Mouse (Mus musculus) thymus, postnatal 0 days (tissue): Measurements from ENCODE around the gene Rsph3a. TPM values are rescaled to one million over a fixed set of nuclear protein-coding genes. Genes with fewer than 3 reads are reported as not detected.
A peak's percentile ranks its signal among the peaks of the same experiment; 100 is the strongest.

ENCODE experiments used
- DNase-seq: peaks from one replicate; pipeline ENCODE4 v3.0.0-alpha.2; 2015; ENCODE audit warnings: low spot score
- polyA plus RNA-seq: library from polyadenylated mRNA; unstranded; fragments of >200 nt; fragmentation: Nextera tagmentation; extraction: Ambion mirVana; gene quantifications from 2 replicates; pipeline ENCODE4 v1.2.1, GENCODE M21; 2015

Gene Rsph3a
- polyA plus RNA-seq = 26.9 and 29.1 TPM in 2 replicates

GRCm38 (mm10) chr17:7945117-7946052, at the start of gene Rsph3a:
Gene Rsph3a (plus strand): TSS chr17:7945614.
- peak; percentile 62 for DNase-seq

- DNase-seq = no peak
Observed at GRCm38 (mm10) chr17:7896047-7896635, 49.3 kb upstream of the Rsph3a start.

- DNase-seq = no peak
Observed at GRCm38 (mm10) chr17:7897120-7897519, 48.3 kb upstream of the Rsph3a start.

- DNase-seq = no peak
Observed at GRCm38 (mm10) chr17:7897756-7898155, 47.7 kb upstream of the Rsph3a start.

GRCm38 (mm10) chr17:7899233-7899632, 46.2 kb upstream of the Rsph3a start:
- DNase-seq = no peak

DNA sequence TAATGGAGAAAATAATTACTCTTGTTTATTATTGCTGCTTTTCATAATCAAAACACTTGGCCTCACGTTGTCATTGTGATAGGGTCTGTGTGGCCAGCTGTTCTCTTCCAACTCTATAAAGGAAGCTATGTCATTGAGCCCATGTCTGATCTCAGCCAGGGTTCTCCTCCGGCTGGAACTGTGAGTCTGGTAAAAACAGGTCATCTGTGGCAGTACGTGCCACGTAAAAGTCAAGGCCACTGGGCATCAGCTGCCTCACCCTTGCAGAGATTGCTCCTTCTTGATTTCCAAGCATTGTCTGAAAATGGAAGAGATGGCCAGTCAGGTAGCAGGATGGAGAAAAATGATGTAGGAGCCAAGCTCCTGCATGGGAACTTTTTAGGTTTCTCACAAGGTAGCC, 45.5 kb upstream of the Rsph3a start:
- no peak for DNase-seq

GRCm38 (mm10) chr17:7901536-7901935, 43.9 kb upstream of the Rsph3a start:
- DNase-seq = no peak

DNA sequence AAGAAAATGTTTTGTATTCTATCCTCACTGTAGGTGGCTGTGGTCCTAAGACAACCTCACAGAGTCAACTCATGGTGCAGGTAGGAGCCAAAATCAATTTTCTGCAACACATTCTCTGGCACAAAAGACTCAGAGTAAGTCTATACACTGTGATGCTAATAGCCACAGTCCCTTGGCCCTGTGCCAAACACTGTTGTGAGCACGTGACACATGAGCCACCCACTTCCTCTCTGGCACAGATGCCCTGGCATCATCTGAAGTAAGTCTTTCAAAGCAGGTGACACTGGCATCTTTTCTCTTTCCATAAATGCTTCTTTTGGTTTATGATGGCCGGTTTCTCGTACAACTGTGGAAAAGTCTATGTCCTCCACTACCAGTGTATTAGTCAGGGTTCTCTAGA, 43.1 kb upstream of the Rsph3a start:
- DNase-seq = peak; percentile 82

DNA sequence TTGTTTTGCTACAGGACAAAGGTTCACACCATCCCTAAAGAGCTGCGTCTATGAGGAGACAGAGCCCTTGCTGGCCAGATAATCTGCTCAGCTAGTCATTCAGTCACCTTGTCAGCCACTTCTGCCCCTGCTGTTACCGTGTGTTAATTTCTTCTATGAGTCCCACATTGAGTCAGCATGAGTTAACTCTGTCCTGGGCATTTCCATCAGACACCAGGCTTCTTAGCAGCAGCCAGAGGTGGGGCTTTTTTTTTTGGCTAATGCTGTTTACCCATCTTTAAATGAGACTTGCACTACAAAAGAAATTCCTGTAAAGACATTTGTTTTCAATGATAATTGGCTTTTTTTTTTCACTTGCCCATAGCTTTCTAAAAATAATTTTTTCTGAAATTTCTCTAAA, 40.4 kb upstream of the Rsph3a start:
- no peak for DNase-seq

DNA sequence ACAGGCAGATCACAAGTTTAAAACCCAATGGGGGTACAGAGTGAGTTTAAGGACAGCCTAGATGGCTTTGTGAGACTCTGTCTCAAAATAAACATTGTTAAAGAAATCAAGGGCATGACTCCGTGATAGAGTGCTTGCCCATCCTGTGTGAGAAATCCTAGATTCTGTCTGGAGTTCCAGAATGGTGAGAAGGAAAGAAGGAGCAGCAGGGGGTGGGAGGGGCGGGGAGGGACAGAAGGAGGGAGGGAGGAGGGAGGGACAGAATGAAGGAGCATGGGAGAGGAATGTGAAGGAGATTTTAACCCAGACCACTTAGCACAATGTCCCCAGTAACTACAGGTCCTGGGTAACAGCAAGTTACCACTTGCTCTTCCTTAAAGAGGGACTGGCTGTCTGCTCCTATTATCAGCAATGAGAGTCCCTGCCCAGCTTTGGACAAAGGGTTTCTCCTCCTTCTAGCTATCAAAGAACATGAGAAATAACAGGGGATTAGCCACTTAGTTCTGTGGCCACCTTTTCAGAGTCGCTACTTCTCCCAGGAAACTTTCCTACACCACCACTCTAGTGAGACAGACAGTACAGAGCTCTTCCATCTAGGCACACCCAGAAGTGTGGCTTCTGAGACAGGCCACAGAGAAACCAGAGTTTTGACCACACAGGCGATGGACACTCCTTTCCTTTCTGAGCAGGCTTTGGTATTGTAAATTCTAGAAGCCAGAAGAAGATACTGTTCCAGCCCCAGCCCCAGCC, 39.3 kb upstream of the Rsph3a start:
- DNase-seq = no peak

DNA sequence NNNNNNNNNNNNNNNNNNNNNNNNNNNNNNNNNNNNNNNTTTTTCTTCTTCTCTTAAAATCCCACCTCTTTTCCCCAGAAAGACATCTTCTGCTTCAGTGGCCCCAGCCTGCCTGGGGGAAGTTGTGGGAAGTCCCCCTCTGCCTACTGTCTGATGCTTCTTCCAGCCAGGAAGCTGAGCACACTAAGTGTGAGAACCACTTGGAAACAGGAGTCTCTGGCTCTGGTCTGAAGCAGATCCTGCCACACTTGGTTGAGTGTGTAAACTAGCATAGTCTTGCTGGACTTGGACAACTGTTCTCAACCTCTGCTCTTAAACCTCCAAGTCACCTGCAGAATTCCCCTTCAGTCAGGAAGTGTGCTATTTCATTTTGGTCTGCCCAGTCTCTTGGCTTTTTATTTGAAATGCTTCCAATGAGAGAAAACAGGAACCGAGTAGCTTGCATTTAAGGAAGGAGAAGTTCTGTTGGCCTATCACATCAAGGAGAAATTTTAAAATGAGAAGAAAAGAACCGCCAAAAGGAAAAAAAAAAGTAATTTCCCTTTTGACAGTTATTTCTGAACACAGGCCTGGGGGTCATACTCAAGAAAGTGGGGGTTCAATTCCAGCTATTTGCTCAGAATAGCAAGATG, 30.7 kb upstream of the Rsph3a start:
- no peak for DNase-seq

DNA sequence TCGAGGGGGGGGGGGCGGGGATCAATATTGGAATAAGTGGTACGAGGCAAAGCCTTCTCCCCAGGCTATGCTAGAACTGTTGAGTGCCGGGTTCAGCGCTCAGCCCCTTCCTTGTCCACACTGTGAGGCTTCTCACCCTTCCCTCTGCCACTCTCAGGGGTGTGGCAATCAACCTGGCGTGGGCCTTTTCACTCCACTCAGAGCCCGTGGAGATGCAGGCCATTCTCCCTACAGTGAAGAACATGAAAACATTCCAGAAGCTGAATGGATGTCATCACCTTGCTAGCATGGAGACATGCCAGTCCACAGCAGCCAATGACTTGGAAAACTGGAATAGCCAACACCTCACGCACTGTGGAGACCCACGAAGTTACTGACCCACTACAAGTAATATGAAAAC, 29.6 kb upstream of the Rsph3a start:
- no peak for DNase-seq

GRCm38 (mm10) chr17:7916782-7917574, 28.4 kb upstream of the Rsph3a start:
- DNase-seq = no peak

DNA sequence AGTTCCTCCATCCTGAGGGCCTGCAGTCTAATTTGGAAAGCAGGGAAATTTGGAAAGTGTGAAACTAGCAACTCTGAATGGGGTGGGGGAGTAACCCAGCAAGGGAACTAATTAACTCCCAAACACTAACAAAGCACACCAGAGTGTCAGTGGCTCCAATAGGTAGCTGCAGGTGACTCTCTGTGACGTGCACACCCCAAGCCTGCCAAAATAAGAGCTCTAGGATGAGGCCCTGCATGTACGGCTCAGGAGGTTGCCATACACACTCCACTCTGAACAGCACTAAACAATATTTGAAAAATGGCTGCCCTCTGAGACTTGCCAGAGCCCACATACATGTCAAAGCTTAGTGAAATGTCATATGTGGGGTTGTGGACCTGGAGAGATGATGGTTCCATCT, 27.1 kb upstream of the Rsph3a start:
- DNase-seq = no peak

- no peak for DNase-seq
Observed at GRCm38 (mm10) chr17:7919209-7919608, 26.2 kb upstream of the Rsph3a start.

DNA sequence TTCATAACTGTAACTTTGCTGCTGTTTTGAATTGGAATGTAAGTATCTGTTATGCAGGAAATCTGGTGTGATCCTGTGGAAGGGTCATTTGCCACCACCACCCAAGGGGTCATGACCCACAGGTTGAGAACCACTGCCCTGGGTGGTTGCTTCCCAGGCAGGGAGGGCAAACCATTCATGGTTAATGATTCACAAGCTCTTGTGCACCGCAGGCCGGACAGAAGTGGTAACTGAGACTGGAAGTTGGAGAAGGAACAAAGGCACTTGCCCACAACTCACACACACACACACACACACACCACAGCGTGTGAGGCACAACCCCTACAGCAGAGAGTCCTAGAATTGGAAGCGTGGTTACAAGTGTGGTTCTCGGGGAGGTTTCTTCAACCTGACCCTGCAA, 22.9 kb upstream of the Rsph3a start:
- DNase-seq = no peak

DNA sequence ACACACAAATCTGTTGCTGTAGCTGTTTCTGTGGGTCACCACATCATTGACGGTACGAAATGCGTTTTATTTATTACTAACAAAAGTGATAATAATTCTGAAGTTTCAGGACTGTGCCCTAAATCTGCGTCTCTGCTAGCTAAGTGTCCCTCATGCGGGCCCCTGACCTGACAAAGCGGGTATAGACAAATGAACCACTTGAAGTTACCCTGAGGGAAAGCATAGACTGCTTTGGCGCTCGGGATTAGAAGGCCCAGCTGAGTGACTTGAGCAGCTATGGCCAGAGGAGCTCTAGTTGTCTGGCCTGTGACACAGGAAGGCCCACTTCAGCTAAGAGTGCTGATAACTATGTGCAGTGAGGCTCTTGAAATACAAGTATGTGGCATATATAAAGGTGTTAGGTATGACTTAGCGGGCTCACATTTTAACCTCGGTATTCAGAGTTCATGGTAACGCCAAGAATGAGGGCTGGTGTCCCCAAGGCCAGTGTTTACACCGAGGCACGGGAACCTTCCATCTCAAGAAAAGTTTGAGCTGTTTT, 21.2 kb upstream of the Rsph3a start:
- no peak for DNase-seq

- DNase-seq = peak; percentile 30
Observed at GRCm38 (mm10) chr17:7925413-7926160, 19.8 kb upstream of the Rsph3a start, which contains the start of gene Tagap. Gene Tagap (plus strand): TSS chr17:7926000.
